Mouse (Mus musculus): ENCODE measurements around the gene Shld2. TPM values are rescaled to one million over a fixed set of nuclear protein-coding genes. Genes with fewer than 3 reads are reported as not detected.
"Not testable (repeated sequence)": the region's sequence is repeated elsewhere in the genome, so short reads cannot be mapped to it uniquely, and the experiment has no call there.

The Shld2 gene
- polyA plus RNA-seq, 1 experiment from 2014 or later = 13.6 TPM

- Histone ChIP-seq H3K27ac (ENCODE audit: low read depth) (no peak overlapping the region), H3K9ac (replicated peaks) (no peak overlapping the region), H3K4me1 (ENCODE audit: insufficient read depth) (peaks cover 7% of the 10 kb centered on the region; the same call in 1 of the 2 replicates), H3K9me3 (ENCODE audit: low read length) (no peaks in the 10 kb centered on the region), H3K4me3 (ENCODE audit: low read depth, low read length) (no peak overlapping the region), H3K36me3 (replicated peaks; ENCODE audit: insufficient read depth, low read length) (peaks cover 23% of the 10 kb centered on the region), H3K4me2 (ENCODE audit: low read depth, low read length) (0 out of 2 replicates have a peak overlapping the region, but pooled peaks have one; percentile 29), H3K27me3 (ENCODE audit: insufficient read depth, low read length) (no peaks in the 10 kb centered on the region)
- 62% methylated on average over 2 of the region's 2 CpGs for WGBS (ENCODE audit: insufficient replicate concordance)
- no peak for DNase-seq
- no peak for TF ChIP-seq EP300 (IDR thresholded peaks at IDR 0.05; ENCODE audit: low read depth)
- no peak for TF ChIP-seq CTCF (IDR thresholded peaks at IDR 0.05; ENCODE audit: low read depth)
- ATAC-seq = no peak
Observed at GRCm38 (mm10) chr14:34316346-34316745, 6.1 kb upstream of the Shld2 start.

GRCm38 (mm10) chr14:34314796-34315195 lies 4.5 kb upstream of the Shld2 start:
- no peak for ATAC-seq
- peaks cover 7% of the 10 kb centered on the region for H3K4me1 ChIP-seq (ENCODE audit: insufficient read depth)
- 52% methylated on average over 3 of the region's 3 CpGs for WGBS (ENCODE audit: insufficient replicate concordance)

GRCm38 (mm10) chr14:34314383-34314782 lies 4.1 kb upstream of the Shld2 start:
- not testable (repeated sequence) for H3K4me1 ChIP-seq (ENCODE audit: insufficient read depth); H3K27ac ChIP-seq (ENCODE audit: low read depth); H3K27me3 ChIP-seq (ENCODE audit: insufficient read depth, low read length); H3K36me3 ChIP-seq (replicated peaks; ENCODE audit: insufficient read depth, low read length); H3K9ac ChIP-seq (replicated peaks); H3K9me3 ChIP-seq (ENCODE audit: low read length); ATAC-seq; DNase-seq
- peak overlapping the region; percentile 83 for H3K4me3 ChIP-seq (ENCODE audit: low read depth, low read length)
- H3K4me2 ChIP-seq (ENCODE audit: low read depth, low read length) = peak overlapping the region; percentile 96
- WGBS (ENCODE audit: insufficient replicate concordance) = 38% methylated on average over 8 of the region's 8 CpGs

More at GRCm38 (mm10) chr14:34314796-34315195, 4.5 kb upstream of the Shld2 start:
- Histone ChIP-seq H3K27ac (ENCODE audit: low read depth) (no peak overlapping the region), H3K4me2 (ENCODE audit: low read depth, low read length) (peak overlapping the region; percentile 96), H3K27me3 (ENCODE audit: insufficient read depth, low read length) (no peaks in the 10 kb centered on the region), H3K4me3 (ENCODE audit: low read depth, low read length) (peak overlapping the region; percentile 24), H3K36me3 (replicated peaks; ENCODE audit: insufficient read depth, low read length) (peaks cover 10% of the 10 kb centered on the region), H3K9ac (replicated peaks) (no peak overlapping the region), H3K9me3 (ENCODE audit: low read length) (no peaks in the 10 kb centered on the region)
- no peak for TF ChIP-seq CTCF (IDR thresholded peaks at IDR 0.05; ENCODE audit: low read depth)
- TF ChIP-seq EP300 (IDR thresholded peaks at IDR 0.05; ENCODE audit: low read depth) = no peak
- DNase-seq = no peak

GRCm38 (mm10) chr14:34313612-34314011 lies 3.3 kb upstream of the Shld2 start:
- Histone ChIP-seq H3K4me2 (ENCODE audit: low read depth, low read length) (peak overlapping the region; percentile 96), H3K36me3 (replicated peaks; ENCODE audit: insufficient read depth, low read length) (peaks cover 4% of the 10 kb centered on the region; the same call in 1 of the 2 replicates), H3K9ac (replicated peaks) (peak overlapping the region; percentile 42), H3K4me1 (ENCODE audit: insufficient read depth) (peaks cover 9% of the 10 kb centered on the region), H3K27ac (ENCODE audit: low read depth) (0 out of 2 replicates have a peak overlapping the region, but pooled peaks have one; percentile 70), H3K9me3 (ENCODE audit: low read length) (no peaks in the 10 kb centered on the region), H3K27me3 (ENCODE audit: insufficient read depth, low read length) (no peaks in the 10 kb centered on the region), H3K4me3 (ENCODE audit: low read depth, low read length) (peak overlapping the region; percentile 83)
- ATAC-seq (no peak), DNase-seq (no peak)
- TF ChIP-seq EP300 (IDR thresholded peaks at IDR 0.05; ENCODE audit: low read depth) = no peak
- TF ChIP-seq CTCF (IDR thresholded peaks at IDR 0.05; ENCODE audit: low read depth) = no peak
- WGBS (ENCODE audit: insufficient replicate concordance) = 46% methylated on average over 3 of the region's 3 CpGs

GRCm38 (mm10) chr14:34312339-34313048 lies 2.2 kb upstream of the Shld2 start:
- peak overlapping the region; percentile 83 for H3K4me3 ChIP-seq (ENCODE audit: low read depth, low read length)
- peaks cover 9% of the 10 kb centered on the region for H3K4me1 ChIP-seq (ENCODE audit: insufficient read depth)
- H3K9ac ChIP-seq (replicated peaks) = peak overlapping the region; percentile 96
- H3K27me3 ChIP-seq (ENCODE audit: insufficient read depth, low read length) = no peaks in the 10 kb centered on the region
- TF ChIP-seq CTCF (IDR thresholded peaks at IDR 0.05; ENCODE audit: low read depth) (no peak), EP300 (IDR thresholded peaks at IDR 0.05; ENCODE audit: low read depth) (no peak)
- no peak for DNase-seq
- H3K36me3 ChIP-seq (replicated peaks; ENCODE audit: insufficient read depth, low read length) = peaks cover 3% of the 10 kb centered on the region; the same call in 1 of the 2 replicates
- H3K27ac ChIP-seq (ENCODE audit: low read depth) = peak overlapping the region; percentile 98
- no peak for ATAC-seq
- H3K9me3 ChIP-seq (ENCODE audit: low read length) = no peaks in the 10 kb centered on the region
- 22% methylated on average over 6 of the region's 6 CpGs for WGBS (ENCODE audit: insufficient replicate concordance)
- peak overlapping the region; percentile 96 for H3K4me2 ChIP-seq (ENCODE audit: low read depth, low read length)

GRCm38 (mm10) chr14:34311691-34312090 lies 1.4 kb upstream of the Shld2 start:
- Histone ChIP-seq H3K4me2 (ENCODE audit: low read depth, low read length) (peak overlapping the region; percentile 96), H3K4me3 (ENCODE audit: low read depth, low read length) (peak overlapping the region; percentile 83), H3K9me3 (ENCODE audit: low read length) (no peaks in the 10 kb centered on the region), H3K36me3 (replicated peaks; ENCODE audit: insufficient read depth, low read length) (no peaks in the 10 kb centered on the region), H3K27me3 (ENCODE audit: insufficient read depth, low read length) (no peaks in the 10 kb centered on the region), H3K4me1 (ENCODE audit: insufficient read depth) (peaks cover 9% of the 10 kb centered on the region), H3K27ac (ENCODE audit: low read depth) (peak overlapping the region; percentile 98), H3K9ac (replicated peaks) (peak overlapping the region; percentile 96)
- TF ChIP-seq EP300 (IDR thresholded peaks at IDR 0.05; ENCODE audit: low read depth) (no peak), CTCF (IDR thresholded peaks at IDR 0.05; ENCODE audit: low read depth) (no peak)
- no peak for DNase-seq
- ATAC-seq = no peak
- 3% methylated on average over 4 of the region's 4 CpGs for WGBS (ENCODE audit: insufficient replicate concordance)

Data from liver, postnatal 0 days (tissue).